Mouse (Mus musculus) cerebellum, adult 18-20 months (tissue): ENCODE measurements at regions not wholly inside any gene's neighbourhood (a gene's known extent, or its start where the extent isn't known, plus 50 kb on each side); places are given as distances from the start of the nearest gene placed in this dataset.
A peak's percentile ranks its signal among the peaks of the same experiment; 100 is the strongest.

ENCODE experiments used
- DNase-seq, 2 experiments: peaks; one replicate each; pipeline ENCODE4 v3.0.0; 2021

- no peak for DNase-seq
These were observed 120.8 kb upstream of the Gm26657 start for GRCm38 (mm10) chr4:56619054-56619453.

GRCm38 (mm10) chr4:56618433-56618832 is 121.4 kb upstream of the Gm26657 start:
- DNase-seq = no peak

- DNase-seq = no peak
These were observed 122.1 kb upstream of the Gm26657 start for GRCm38 (mm10) chr4:56617661-56618360.

- peak; percentile 8 to 15 for DNase-seq
These were observed 127.5 kb upstream of the Gm26657 start for GRCm38 (mm10) chr4:56612325-56612724.

- no peak for DNase-seq
These were observed 128.1 kb upstream of the Gm26657 start for GRCm38 (mm10) chr4:56611751-56612150.

GRCm38 (mm10) chr4:56610273-56610672 is 129.6 kb upstream of the Gm26657 start:
- no peak for DNase-seq

GRCm38 (mm10) chr4:56608701-56609100 is 131.2 kb upstream of the Gm26657 start:
- no peak for DNase-seq

- no peak for DNase-seq
These were observed 141.5 kb upstream of the Gm26657 start for GRCm38 (mm10) chr4:56598398-56598797.

GRCm38 (mm10) chr4:56597931-56598330 is 141.9 kb upstream of the Gm26657 start:
- no peak for DNase-seq

- DNase-seq = no peak
These were observed 157.5 kb upstream of the Gm26657 start for GRCm38 (mm10) chr4:56582405-56582804.

GRCm38 (mm10) chr4:56576837-56577548 is 162.9 kb upstream of the Gm26657 start:
- DNase-seq = no peak

GRCm38 (mm10) chr4:56552126-56552525 is 187.7 kb upstream of the Gm26657 start:
- no peak for DNase-seq

GRCm38 (mm10) chr4:56533344-56533985 is 206.4 kb upstream of the Gm26657 start:
- no peak for DNase-seq

- no peak for DNase-seq
These were observed 206.9 kb upstream of the Gm26657 start for GRCm38 (mm10) chr4:56532921-56533320.

GRCm38 (mm10) chr4:56528571-56528970 is 211.3 kb upstream of the Gm26657 start:
- DNase-seq = no peak

GRCm38 (mm10) chr4:56524430-56524985 is 215.4 kb upstream of the Gm26657 start:
- DNase-seq = no peak

- DNase-seq = no peak
These were observed 232.1 kb upstream of the Gm26657 start for GRCm38 (mm10) chr4:56507770-56508169.

GRCm38 (mm10) chr4:56506786-56507185 is 233.1 kb upstream of the Gm26657 start:
- DNase-seq = peak; percentile 2 to 16

GRCm38 (mm10) chr4:56506067-56506466 is 233.8 kb upstream of the Gm26657 start:
- no peak for DNase-seq

- peak; percentile 37 to 42 for DNase-seq
These were observed 247.2 kb upstream of the Gm26657 start for GRCm38 (mm10) chr4:56492537-56493221.

- no peak for DNase-seq
These were observed 250.5 kb upstream of the Gm26657 start for GRCm38 (mm10) chr4:56489361-56489760.

- DNase-seq = no peak
These were observed 256.2 kb upstream of the Gm26657 start for GRCm38 (mm10) chr4:56483708-56484107.

- no peak for DNase-seq
These were observed 283.1 kb upstream of the Gm26657 start for GRCm38 (mm10) chr4:56456788-56457187.
